Mouse (Mus musculus) midbrain, embryonic 10.5 days (tissue): ENCODE results near the gene Ncln. TPM values are rescaled to one million over a fixed set of nuclear protein-coding genes. Genes with fewer than 3 reads are reported as not detected.

Source experiments
- DNase-seq: peaks from one replicate; pipeline ENCODE4 v3.0.0-alpha.2; 2017; ENCODE audit warnings: low spot score
- H3K27ac ChIP-seq: fragments of 300-500 bp; sonication (generic); replicated peaks from 2 replicates; pipeline ENCODE4 v1.5.1; 2016; ENCODE audit warnings: mild to moderate bottlenecking
- H3K27me3 ChIP-seq: fragments of 300-500 bp; sonication (generic); 2 replicates; pipeline ENCODE4 v1.6.1; 2016; ENCODE audit warnings: low read depth, mild to moderate bottlenecking; ENCODE audit not compliant: poor library complexity, severe bottlenecking
- H3K36me3 ChIP-seq: fragments of 300-500 bp; sonication (generic); 2 replicates; pipeline ENCODE4 v1.6.1; 2016; ENCODE audit warnings: mild to moderate bottlenecking, moderate library complexity
- H3K4me1 ChIP-seq: fragments of 300-500 bp; sonication (generic); 2 replicates; pipeline ENCODE4 v1.6.1; 2016
- H3K4me3 ChIP-seq: fragments of 300-500 bp; sonication (generic); 2 replicates; pipeline ENCODE4 v1.5.1; 2016; ENCODE audit warnings: mild to moderate bottlenecking, moderate library complexity
- H3K9me3 ChIP-seq: fragments of 300-500 bp; sonication (generic); replicated peaks from 2 replicates; pipeline ENCODE4 v1.6.1; 2016; ENCODE audit warnings: mild to moderate bottlenecking
- WGBS: fragments of 180-500 bp; shearing (Covaris S2); methylation state at CpG from one replicate; pipeline ENCODE4 v1.1.7; 2016; 5-methylcytosine and 5-hydroxymethylcytosine counted together
- polyA plus RNA-seq: library from polyadenylated mRNA; unstranded; fragments of >200 nt; fragmentation: Nextera tagmentation; extraction: Ambion mirVana; gene quantifications from 2 replicates; pipeline ENCODE4 v1.2.1, GENCODE M21; 2016

Ncln gene
- polyA plus RNA-seq, 1 experiment from 2014 or later = 87.5 TPM

DNA sequence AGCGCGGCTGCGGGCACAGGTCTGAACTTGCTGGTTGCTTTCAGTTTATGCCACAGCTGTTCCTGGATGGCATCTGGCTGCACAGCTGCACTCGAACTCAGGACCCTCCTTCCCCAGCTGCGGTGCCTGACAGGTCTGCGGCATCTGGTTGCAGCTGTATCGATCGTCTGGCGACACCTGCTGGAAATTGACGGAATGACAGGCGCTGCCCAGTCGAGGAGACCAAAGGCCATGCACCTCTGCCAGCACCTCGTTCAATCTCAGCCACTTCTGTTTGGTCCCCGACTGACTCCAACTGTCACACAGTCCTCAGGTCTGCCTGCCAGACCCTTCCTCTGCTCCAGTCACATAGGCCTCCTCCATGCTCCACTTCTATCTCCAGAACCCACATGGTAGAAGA lies 30.6 kb upstream of the Ncln start:
- H3K27ac ChIP-seq = no peak overlapping the region
- no peaks in the 10 kb centered on the region for H3K9me3 ChIP-seq
- 14% methylated on average over 14 of the region's 14 CpGs for WGBS
- peaks cover 22% of the 10 kb centered on the region for H3K27me3 ChIP-seq
- peaks cover 38% of the 10 kb centered on the region for H3K36me3 ChIP-seq
- no peak overlapping the region for H3K4me3 ChIP-seq
- peaks cover 13% of the 10 kb centered on the region; the same call in 1 of the 2 replicates for H3K4me1 ChIP-seq
- peak; percentile 84 for DNase-seq

DNA sequence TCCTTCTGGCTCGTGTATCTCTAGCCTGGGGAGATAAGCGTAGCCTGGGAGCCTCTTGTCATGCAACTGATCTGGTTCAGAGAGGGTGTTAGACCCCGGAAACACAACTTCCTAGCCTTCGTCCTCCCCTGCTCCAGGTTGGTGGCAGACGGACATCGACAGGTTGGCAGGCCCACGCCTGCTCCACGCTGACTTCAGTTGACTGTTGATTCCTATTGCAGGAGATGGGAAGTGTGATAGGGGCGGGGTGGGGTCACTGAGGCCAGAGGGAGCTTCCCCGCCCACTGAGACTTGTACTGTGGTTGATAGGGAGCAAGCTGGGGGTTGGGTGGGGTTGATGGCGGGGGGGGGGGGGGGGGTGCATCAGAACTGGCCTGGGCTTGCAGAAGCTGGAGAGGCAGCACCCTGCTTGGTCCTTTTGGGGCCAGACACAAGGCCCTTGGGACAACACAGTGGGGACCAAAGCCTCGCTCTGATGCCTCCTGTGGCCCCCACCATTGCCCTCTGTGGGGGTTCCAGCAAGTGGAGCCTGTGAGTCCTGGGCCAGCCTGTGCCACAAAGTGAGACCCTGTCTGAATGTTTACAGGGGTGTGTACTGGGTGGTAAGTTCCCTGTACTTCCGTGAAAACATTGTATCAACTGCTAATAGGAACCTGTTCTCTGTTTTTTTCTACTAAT lies 29.0 kb upstream of the Ncln start:
- Histone ChIP-seq H3K36me3 (peaks cover 22% of the 10 kb centered on the region), H3K27ac (no peak overlapping the region), H3K4me3 (no peak overlapping the region), H3K9me3 (no peaks in the 10 kb centered on the region), H3K4me1 (peaks cover 13% of the 10 kb centered on the region; the same call in 1 of the 2 replicates), H3K27me3 (peaks cover 22% of the 10 kb centered on the region)
- WGBS = 74% methylated on average over 12 of the region's 13 CpGs
- DNase-seq = no peak

DNA sequence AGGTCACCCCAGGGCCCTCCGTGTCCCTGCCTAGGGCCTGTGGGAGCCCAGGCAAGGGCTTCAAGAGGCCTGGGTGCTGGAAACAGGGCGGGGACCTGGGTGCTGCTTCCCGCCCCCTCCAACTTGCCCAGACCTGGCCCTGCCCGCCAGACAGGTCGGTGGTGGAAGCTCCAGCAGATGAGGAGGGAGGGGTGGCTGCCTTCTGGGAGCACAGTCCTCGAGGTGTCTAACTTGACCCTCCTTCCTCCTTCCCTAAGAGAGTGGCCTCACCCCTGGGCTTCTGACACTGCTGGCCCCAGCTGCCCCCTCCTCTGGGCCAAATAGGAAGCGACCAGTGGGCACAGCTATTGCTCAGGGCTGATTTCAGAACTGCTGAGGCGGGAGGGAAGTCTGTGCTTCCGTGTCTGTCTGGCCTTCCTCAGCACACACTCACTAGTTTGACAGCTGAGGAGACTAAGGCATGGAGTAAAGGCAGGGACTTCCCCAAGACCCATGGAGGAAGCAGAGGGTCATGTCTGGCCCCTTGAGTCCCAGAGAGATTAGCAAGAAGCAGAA lies 27.9 kb upstream of the Ncln start, which contains the start of gene Gna15:
Gene Gna15 (minus strand): TSS at position 175 of the 555 bp plus-strand sequence.
- peaks cover 13% of the 10 kb centered on the region; the same call in 1 of the 2 replicates for H3K4me1 ChIP-seq
- H3K4me3 ChIP-seq = 0 out of 2 replicates have a peak within 1 kb of the TSS, but pooled peaks have one; percentile 9
- peaks cover 22% of the 10 kb centered on the region for H3K27me3 ChIP-seq
- no peak within 1 kb of the TSS for H3K27ac ChIP-seq
- no peak for DNase-seq
- H3K36me3 ChIP-seq = peaks cover 12% of the 10 kb centered on the region
- no peaks in the 10 kb centered on the region for H3K9me3 ChIP-seq
- WGBS = 31% methylated on average over 9 of the region's 9 CpGs

DNA sequence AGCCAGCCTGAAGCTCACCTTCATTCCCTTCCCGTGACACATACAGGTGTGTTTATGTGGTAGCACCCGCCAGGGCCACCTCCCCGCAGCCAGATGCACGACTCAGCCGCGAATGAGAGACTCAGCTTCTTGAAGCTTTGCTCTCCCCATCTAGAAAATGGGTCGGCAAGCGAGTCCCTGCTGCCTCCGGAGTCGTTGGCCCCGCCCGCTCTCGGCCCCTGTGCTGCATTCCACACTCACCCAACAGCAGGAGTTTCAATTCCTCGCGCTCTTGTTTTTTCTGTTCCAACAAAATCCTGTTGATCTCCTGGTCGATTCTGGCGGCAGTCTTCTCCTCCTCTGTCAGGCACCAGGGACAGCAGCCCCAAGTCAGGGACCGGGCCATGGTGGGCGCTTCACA lies 27.4 kb upstream of the Ncln start:
- 0 out of 2 replicates have a peak overlapping the region, but pooled peaks have one; percentile 9 for H3K4me3 ChIP-seq
- 26% methylated on average over 19 of the region's 19 CpGs for WGBS
- peaks cover 22% of the 10 kb centered on the region for H3K27me3 ChIP-seq
- no peak overlapping the region for H3K27ac ChIP-seq
- H3K9me3 ChIP-seq = no peaks in the 10 kb centered on the region
- 0 out of 2 replicates have a peak, but pooled peaks cover 7% of the 10 kb centered on the region for H3K36me3 ChIP-seq
- no peak for DNase-seq
- H3K4me1 ChIP-seq = peaks cover 13% of the 10 kb centered on the region; the same call in 1 of the 2 replicates

DNA sequence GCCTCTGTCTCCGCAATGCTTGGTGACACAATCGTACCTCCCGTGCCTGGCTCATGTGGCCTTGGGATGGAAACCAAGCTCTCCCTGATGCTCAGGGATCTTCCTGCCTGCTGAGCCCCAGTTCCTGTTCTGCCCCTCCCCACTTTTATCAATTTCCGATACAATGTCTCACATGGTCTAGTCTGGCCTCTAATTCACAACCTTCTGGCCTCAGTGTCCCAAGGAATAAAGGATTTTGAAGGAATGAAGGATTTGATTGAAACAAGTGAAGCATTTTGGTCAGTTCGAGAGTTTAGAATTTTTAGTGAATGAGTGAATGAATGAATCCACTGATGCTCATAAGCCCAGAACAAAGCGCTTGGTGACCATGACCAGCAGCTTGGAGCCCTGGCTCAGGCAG lies 26.9 kb upstream of the Ncln start:
- no peak overlapping the region for H3K4me3 ChIP-seq
- WGBS = 78% methylated on average over 6 of the region's 6 CpGs
- H3K4me1 ChIP-seq = peaks cover 13% of the 10 kb centered on the region; the same call in 1 of the 2 replicates
- DNase-seq = no peak
- no peaks in the 10 kb centered on the region for H3K9me3 ChIP-seq
- H3K36me3 ChIP-seq = 0 out of 2 replicates have a peak, but pooled peaks cover 4% of the 10 kb centered on the region
- no peak overlapping the region for H3K27ac ChIP-seq
- H3K27me3 ChIP-seq = peaks cover 22% of the 10 kb centered on the region

DNA sequence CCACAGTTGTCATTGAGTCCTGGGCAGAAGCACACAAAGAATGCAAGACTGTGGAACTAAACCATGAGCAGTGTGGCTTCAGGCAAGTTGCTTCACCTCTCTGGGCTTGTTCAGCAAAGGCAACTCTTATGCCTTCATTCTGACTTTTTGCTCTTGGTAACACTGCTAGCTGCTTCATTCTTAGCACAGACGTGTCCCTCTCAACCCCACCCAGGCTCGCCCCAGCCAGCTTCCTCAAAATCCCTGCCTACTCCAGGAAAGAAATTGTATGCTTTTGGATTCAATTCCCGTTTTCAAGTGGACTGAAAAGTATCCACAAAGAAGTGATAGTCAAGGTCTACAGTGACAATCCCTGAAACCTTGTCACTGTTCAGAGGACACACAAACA lies 23.8 kb upstream of the Ncln start:
- DNase-seq = no peak
- Histone ChIP-seq H3K9me3 (no peaks in the 10 kb centered on the region), H3K27ac (no peak overlapping the region), H3K27me3 (peaks cover 25% of the 10 kb centered on the region), H3K36me3 (no peaks in the 10 kb centered on the region), H3K4me1 (peaks cover 10% of the 10 kb centered on the region; the same call in 1 of the 2 replicates), H3K4me3 (no peak overlapping the region)
- 75% methylated on average over 3 of the region's 3 CpGs for WGBS

DNA sequence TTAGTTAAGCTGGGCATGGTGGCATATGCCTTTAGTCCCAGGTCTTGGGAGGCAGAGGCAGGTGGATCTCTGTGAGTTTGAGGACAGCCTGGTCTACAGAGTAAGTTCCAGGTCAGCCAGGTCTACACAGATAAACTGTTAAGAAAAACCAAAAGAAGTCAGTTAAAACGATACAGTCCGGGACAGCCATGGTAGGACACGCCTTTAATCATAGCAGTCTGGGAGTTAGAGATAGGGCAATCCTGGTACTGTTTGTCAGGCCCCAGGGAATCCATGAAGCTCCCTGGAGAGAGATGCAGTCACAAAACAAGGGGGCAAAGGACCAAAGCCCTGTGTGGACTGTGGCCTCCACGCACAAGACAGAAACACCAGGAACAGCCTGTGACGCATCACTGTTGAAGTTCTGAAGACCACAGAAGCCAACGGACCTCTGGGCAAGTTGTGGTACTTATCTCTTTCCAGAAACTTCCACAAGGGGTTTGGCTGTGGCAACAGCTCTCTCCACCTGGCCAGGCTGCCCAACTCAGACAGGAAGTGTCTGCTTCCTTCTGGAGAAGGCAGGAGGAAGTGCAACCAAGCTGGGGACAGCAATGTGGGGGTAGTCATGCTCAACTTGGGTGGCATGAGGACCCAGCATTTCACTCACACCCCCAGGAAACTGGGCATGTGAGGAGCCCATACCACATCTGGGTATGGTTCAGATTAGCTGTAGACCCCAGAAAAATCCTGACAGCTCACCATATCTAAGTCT lies 23.2 kb upstream of the Ncln start:
- Histone ChIP-seq H3K27ac (no peak overlapping the region), H3K9me3 (0 out of 2 replicates have a peak, but pooled peaks cover under 1% of the 10 kb centered on the region), H3K4me3 (no peak overlapping the region), H3K4me1 (peaks cover 9% of the 10 kb centered on the region; the same call in 1 of the 2 replicates), H3K36me3 (no peaks in the 10 kb centered on the region), H3K27me3 (peaks cover 23% of the 10 kb centered on the region)
- DNase-seq = no peak
- WGBS = 90% methylated on average over 6 of the region's 6 CpGs

DNA sequence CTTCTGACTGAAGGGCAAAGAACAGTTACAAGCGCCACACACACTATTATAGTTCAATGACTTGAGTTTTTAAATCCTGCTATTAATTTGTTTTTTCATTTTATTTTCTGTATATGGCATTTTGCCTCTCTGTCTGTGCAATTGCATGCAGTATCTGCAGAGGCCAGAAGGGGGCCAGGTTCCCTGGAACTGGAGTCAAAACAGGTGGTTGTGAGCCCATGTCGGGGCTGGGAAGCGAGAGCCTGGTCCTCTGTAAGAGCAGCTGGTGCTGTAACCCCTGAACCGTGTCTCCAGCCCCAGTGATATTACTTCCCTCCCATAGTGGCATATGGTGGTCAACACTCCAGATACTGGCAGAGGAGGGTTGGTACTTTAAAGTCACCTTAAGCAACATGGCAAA lies 22.4 kb upstream of the Ncln start:
- peak; percentile 73 for DNase-seq
- H3K27ac ChIP-seq = no peak overlapping the region
- WGBS = 12% methylated on average over 4 of the region's 4 CpGs
- no peaks in the 10 kb centered on the region for H3K36me3 ChIP-seq
- peaks cover 9% of the 10 kb centered on the region; the same call in 1 of the 2 replicates for H3K9me3 ChIP-seq
- peaks cover 2% of the 10 kb centered on the region; the same call in 1 of the 2 replicates for H3K4me1 ChIP-seq
- no peak overlapping the region for H3K4me3 ChIP-seq
- H3K27me3 ChIP-seq = peaks cover 14% of the 10 kb centered on the region

DNA sequence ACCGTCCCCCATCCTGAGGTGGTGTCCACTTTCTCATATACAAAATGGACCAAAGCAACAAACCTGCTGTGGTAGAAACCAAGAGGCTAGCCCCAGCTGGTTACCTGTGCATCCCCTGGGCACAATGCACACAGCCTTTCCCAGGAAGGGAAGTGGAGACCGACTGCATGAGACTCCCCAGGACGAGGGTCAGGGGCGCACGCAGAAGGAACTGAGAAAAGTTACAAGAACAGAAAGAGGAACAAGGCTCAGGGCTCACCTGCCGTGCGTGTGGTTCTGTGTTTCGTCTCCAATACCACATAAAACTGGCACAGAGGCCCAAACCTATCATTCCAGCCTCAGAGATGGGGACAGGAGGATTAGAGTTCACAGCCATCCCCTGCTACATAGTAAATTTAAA lies 21.0 kb upstream of the Ncln start:
- H3K9me3 ChIP-seq = peaks cover 10% of the 10 kb centered on the region; the same call in 1 of the 2 replicates
- H3K27ac ChIP-seq = no peak overlapping the region
- WGBS = 83% methylated on average over 8 of the region's 8 CpGs
- H3K27me3 ChIP-seq = peaks cover 9% of the 10 kb centered on the region
- H3K4me1 ChIP-seq = no peaks in the 10 kb centered on the region
- no peak overlapping the region for H3K4me3 ChIP-seq
- no peaks in the 10 kb centered on the region for H3K36me3 ChIP-seq
- DNase-seq = no peak

DNA sequence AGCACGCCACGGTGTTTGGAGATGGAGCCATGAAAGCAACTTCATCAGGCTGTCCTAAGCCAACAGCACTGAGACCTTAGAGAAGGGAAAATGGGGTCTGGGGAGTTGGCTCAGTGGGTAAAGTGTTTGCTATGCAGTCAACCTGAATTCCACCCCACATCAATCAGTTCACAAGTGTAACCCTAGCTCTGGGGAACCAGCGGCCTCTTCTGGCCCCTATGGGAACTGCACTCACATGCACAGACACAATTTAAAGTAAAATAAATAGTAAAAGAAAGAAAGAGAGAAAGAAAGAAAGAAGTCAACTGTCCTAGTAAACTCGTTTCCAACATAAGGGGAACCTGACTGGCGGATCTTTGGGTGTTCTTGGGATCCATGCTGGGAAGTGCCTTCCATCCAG lies 17.6 kb upstream of the Ncln start:
- H3K4me3 ChIP-seq = no peak overlapping the region
- no peaks in the 10 kb centered on the region for H3K36me3 ChIP-seq
- H3K27me3 ChIP-seq = peaks cover 27% of the 10 kb centered on the region
- WGBS = 85% methylated on average over 5 of the region's 5 CpGs
- DNase-seq = no peak
- H3K9me3 ChIP-seq = peaks cover 10% of the 10 kb centered on the region; the same call in 1 of the 2 replicates
- no peaks in the 10 kb centered on the region for H3K4me1 ChIP-seq
- no peak overlapping the region for H3K27ac ChIP-seq

DNA sequence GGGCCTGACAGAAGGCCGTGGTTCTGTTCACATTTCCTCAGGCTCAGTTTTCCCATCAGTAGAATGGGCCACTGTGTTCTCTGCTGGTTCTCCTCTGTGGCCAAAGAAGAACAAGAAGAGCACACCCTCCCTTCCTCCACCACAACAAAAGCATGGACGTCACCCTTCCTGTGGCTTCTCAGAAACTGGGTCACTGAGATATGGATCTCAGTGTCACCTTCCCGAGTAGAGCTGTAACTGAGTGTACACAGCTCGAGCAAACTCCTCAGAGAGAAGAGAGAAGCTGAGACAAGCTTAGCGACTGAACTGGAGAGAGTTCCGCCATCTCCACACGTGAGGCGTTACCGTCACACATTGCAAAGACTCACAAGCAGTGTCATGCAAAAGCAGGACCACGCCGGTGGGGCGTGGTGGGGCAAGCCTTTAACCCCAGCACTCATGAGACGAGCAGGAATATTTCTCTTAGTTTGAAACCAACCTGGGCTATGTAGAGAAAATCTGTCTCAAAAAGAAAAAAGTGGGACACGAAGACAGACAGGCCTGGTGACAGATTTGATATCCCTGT lies 14.1 kb upstream of the Ncln start:
- Histone ChIP-seq H3K4me3 (no peak overlapping the region), H3K9me3 (peaks cover 10% of the 10 kb centered on the region; the same call in 1 of the 2 replicates), H3K27ac (no peak overlapping the region), H3K27me3 (peaks cover 20% of the 10 kb centered on the region), H3K4me1 (peaks cover 2% of the 10 kb centered on the region; the same call in 1 of the 2 replicates), H3K36me3 (no peaks in the 10 kb centered on the region)
- no peak for DNase-seq
- 85% methylated on average over 14 of the region's 14 CpGs for WGBS

DNA sequence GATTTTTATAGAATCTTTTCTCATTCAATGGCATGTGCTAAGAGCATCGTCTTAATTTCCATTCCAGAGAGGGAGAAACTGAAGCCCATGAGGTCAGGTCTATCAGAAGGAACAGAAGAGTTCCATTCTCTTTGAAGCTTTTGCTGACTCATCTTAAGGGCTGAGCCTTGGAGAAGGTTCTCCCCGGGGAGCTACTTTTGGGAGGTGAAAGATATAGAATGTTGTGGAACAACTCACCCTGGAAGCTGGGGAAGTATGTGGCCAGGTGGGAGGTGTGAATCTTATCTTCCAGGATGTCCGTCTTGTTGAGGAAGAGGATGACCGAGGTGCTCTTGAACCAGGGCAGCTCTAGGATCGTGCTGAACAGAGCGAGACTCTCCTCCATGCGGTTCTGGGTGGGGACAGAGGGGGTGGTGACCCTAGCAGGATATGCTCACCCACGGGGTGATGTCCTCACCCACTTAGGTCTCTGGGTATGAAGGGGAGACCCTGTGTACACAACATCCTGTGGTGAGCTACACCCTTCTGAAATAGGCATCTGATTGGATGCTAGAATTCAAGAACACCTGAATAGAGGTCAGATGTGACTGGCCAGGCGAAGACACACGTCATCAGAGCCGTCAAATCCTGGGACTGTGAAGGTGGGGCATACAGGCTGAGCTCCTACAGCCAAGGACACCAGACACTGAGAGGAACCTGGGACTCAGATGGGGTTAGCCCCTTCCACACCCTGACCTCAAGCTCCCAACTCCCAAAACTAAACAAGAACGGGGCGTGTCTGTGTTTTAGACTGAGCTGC lies 11.7 kb upstream of the Ncln start:
- Histone ChIP-seq H3K9me3 (no peaks in the 10 kb centered on the region), H3K27ac (no peak overlapping the region)
- 76% methylated on average over 13 of the region's 13 CpGs for WGBS

More for the DNA sequence above, 11.7 kb upstream of the Ncln start:
- peaks cover 8% of the 10 kb centered on the region for H3K4me1 ChIP-seq
- H3K4me3 ChIP-seq = no peak overlapping the region
- H3K36me3 ChIP-seq = no peaks in the 10 kb centered on the region
- DNase-seq = no peak
- peaks cover 33% of the 10 kb centered on the region for H3K27me3 ChIP-seq
